Mouse (Mus musculus) hindbrain, embryonic 11.5 days (tissue): ENCODE results near the gene Fam171b. TPM values are rescaled to one million over a fixed set of nuclear protein-coding genes. Genes with fewer than 3 reads are reported as not detected.
A peak's percentile ranks its signal among the peaks of the same experiment; 100 is the strongest.

Experiments
- ATAC-seq: fragments of 200-750 bp; cut with Nextera tagmentation; 2 replicates; pipeline ENCODE4 v1.8.0; 2017; ENCODE audit warnings: mild to moderate bottlenecking, moderate TSS enrichment, moderate library complexity; ENCODE audit not compliant: low FRiP score
- DNase-seq: peaks from one replicate; pipeline ENCODE4 v3.0.0-alpha.2; 2015; ENCODE audit warnings: low spot score
- H3K27ac ChIP-seq: fragments of 300-500 bp; sonication (generic); 2 replicates; pipeline ENCODE4 v1.5.1; 2014; ENCODE audit warnings: mild to moderate bottlenecking, low read depth, low read length
- H3K27me3 ChIP-seq: fragments of 300-500 bp; sonication (generic); 2 replicates; pipeline ENCODE4 v1.6.1; 2014; ENCODE audit warnings: mild to moderate bottlenecking, low read length, moderate library complexity, mixed read lengths; ENCODE audit not compliant: control insufficient read depth, insufficient read depth
- H3K36me3 ChIP-seq: fragments of 300-500 bp; sonication (generic); 2 replicates; pipeline ENCODE4 v1.6.1; 2014; ENCODE audit warnings: mild to moderate bottlenecking, low read length, moderate library complexity, mixed read lengths; ENCODE audit not compliant: control insufficient read depth, insufficient read depth
- H3K4me1 ChIP-seq: fragments of 300-500 bp; sonication (generic); replicated peaks from 2 replicates; pipeline ENCODE4 v1.6.1; 2014; ENCODE audit warnings: low read length, mixed read lengths; ENCODE audit not compliant: control insufficient read depth, insufficient read depth
- H3K4me2 ChIP-seq: fragments of 300-500 bp; sonication (generic); replicated peaks from 2 replicates; pipeline ENCODE4 v1.6.1; 2014; ENCODE audit warnings: mild to moderate bottlenecking, low read depth, low read length
- H3K4me3 ChIP-seq: fragments of 300-500 bp; sonication (generic); 2 replicates; pipeline ENCODE4 v1.5.1; 2014; ENCODE audit warnings: low read depth, low read length
- H3K9ac ChIP-seq: fragments of 300-500 bp; sonication (generic); 2 replicates; pipeline ENCODE4 v1.6.1; 2014; ENCODE audit warnings: low read depth, low read length
- H3K9me3 ChIP-seq: fragments of 300-500 bp; sonication (generic); 2 replicates; pipeline ENCODE4 v1.6.1; 2016; ENCODE audit warnings: low read length; ENCODE audit not compliant: control insufficient read depth
- WGBS: fragments of 180-500 bp; shearing (Covaris S2); extraction: QIAGEN DNeasy Blood & Tissue Kit; methylation state at CpG from one replicate; pipeline ENCODE4 v1.1.7; 2014; 5-methylcytosine and 5-hydroxymethylcytosine counted together
- polyA plus RNA-seq: library from polyadenylated mRNA; unstranded; fragments of >200 nt; fragmentation: Nextera tagmentation; extraction: Ambion mirVana; gene quantifications from 2 replicates; pipeline ENCODE4 v1.2.1, GENCODE M21; 2014

Fam171b gene
- 42.7 and 48.6 TPM in 2 replicates for polyA plus RNA-seq

- Histone ChIP-seq H3K9ac (peak within 1 kb of the TSS; percentile 96), H3K4me3 (peak within 1 kb of the TSS; percentile 74), H3K4me2 (peak within 1 kb of the TSS; percentile 69), H3K27ac (peak within 1 kb of the TSS; percentile 88), H3K4me1 (no peaks in the 10 kb centered on the region), H3K9me3 (no peaks in the 10 kb centered on the region), H3K27me3 (no peaks in the 10 kb centered on the region), H3K36me3 (no peaks in the 10 kb centered on the region)
- peak; percentile 96 for ATAC-seq
- under 1% methylated on average over 51 of the region's 63 CpGs for WGBS
- DNase-seq: peak; percentile 87
Observed at GRCm38 (mm10) chr2:83812483-83813272, at the start of gene Fam171b. Fam171b (plus strand) TSS chr2:83812636.

- H3K4me3 ChIP-seq: no peak overlapping the region
- no peaks in the 10 kb centered on the region for H3K36me3 ChIP-seq
- H3K4me1 ChIP-seq: no peaks in the 10 kb centered on the region
- ATAC-seq: no peak
- no peaks in the 10 kb centered on the region for H3K27me3 ChIP-seq
- 74% methylated on average over 6 of the region's 6 CpGs for WGBS
- H3K4me2 ChIP-seq: no peak overlapping the region
- H3K9me3 ChIP-seq: no peaks in the 10 kb centered on the region
- no peak overlapping the region for H3K9ac ChIP-seq
- DNase-seq: no peak
- H3K27ac ChIP-seq: no peak overlapping the region
Observed at GRCm38 (mm10) chr2:83766058-83766457, 46.4 kb upstream of the Fam171b start.

- WGBS: 87% methylated on average over 1 of the region's 1 CpGs
- DNase-seq (no peak), ATAC-seq (no peak)
- H3K4me3 ChIP-seq: no peak overlapping the region
- no peak overlapping the region for H3K4me2 ChIP-seq
- H3K36me3 ChIP-seq: no peaks in the 10 kb centered on the region
- no peaks in the 10 kb centered on the region for H3K27me3 ChIP-seq
- H3K9ac ChIP-seq: no peak overlapping the region
- H3K9me3 ChIP-seq: no peaks in the 10 kb centered on the region
- no peaks in the 10 kb centered on the region for H3K4me1 ChIP-seq
- no peak overlapping the region for H3K27ac ChIP-seq
Observed at GRCm38 (mm10) chr2:83766878-83767277, 45.6 kb upstream of the Fam171b start.

GRCm38 (mm10) chr2:83768311-83769047 is 44.0 kb upstream of the Fam171b start:
- Histone ChIP-seq H3K4me1 (no peaks in the 10 kb centered on the region), H3K4me3 (no peak overlapping the region), H3K4me2 (no peak overlapping the region), H3K9ac (no peak overlapping the region), H3K36me3 (no peaks in the 10 kb centered on the region), H3K9me3 (no peaks in the 10 kb centered on the region), H3K27me3 (no peaks in the 10 kb centered on the region), H3K27ac (no peak overlapping the region)
- 88% methylated on average over 4 of the region's 4 CpGs for WGBS
- DNase-seq (no peak), ATAC-seq (no peak)

GRCm38 (mm10) chr2:83771155-83771812 is 41.2 kb upstream of the Fam171b start:
- Histone ChIP-seq H3K27me3 (no peaks in the 10 kb centered on the region), H3K36me3 (no peaks in the 10 kb centered on the region), H3K4me2 (no peak overlapping the region), H3K27ac (no peak overlapping the region), H3K4me1 (no peaks in the 10 kb centered on the region), H3K9me3 (no peaks in the 10 kb centered on the region), H3K9ac (no peak overlapping the region), H3K4me3 (no peak overlapping the region)
- 61% methylated on average over 7 of the region's 7 CpGs for WGBS
- ATAC-seq: no peak; the same call in 1 of the 2 replicates
- peak; percentile 66 for DNase-seq

GRCm38 (mm10) chr2:83791330-83792073 is 20.9 kb upstream of the Fam171b start:
- H3K4me3 ChIP-seq: no peak overlapping the region
- no peaks in the 10 kb centered on the region for H3K36me3 ChIP-seq
- ATAC-seq: peak; percentile 74
- no peak overlapping the region for H3K9ac ChIP-seq
- H3K27me3 ChIP-seq: no peaks in the 10 kb centered on the region
- H3K4me1 ChIP-seq: no peaks in the 10 kb centered on the region
- no peak overlapping the region for H3K27ac ChIP-seq
- whole genome bisulfite sequencing: 78% methylated on average over 20 of the region's 20 CpGs
- H3K9me3 ChIP-seq: no peaks in the 10 kb centered on the region
- H3K4me2 ChIP-seq: no peak overlapping the region
- no peak for DNase-seq

GRCm38 (mm10) chr2:83792102-83792501 is 20.3 kb upstream of the Fam171b start:
- Histone ChIP-seq H3K27me3 (no peaks in the 10 kb centered on the region), H3K9me3 (no peaks in the 10 kb centered on the region), H3K36me3 (no peaks in the 10 kb centered on the region), H3K4me3 (no peak overlapping the region), H3K4me1 (no peaks in the 10 kb centered on the region), H3K4me2 (no peak overlapping the region), H3K9ac (no peak overlapping the region), H3K27ac (no peak overlapping the region)
- 82% methylated on average over 4 of the region's 4 CpGs for WGBS
- ATAC-seq: peak; percentile 22; the same call in 1 of the 2 replicates
- DNase-seq: no peak

GRCm38 (mm10) chr2:83795766-83796165 is 16.7 kb upstream of the Fam171b start:
- no peaks in the 10 kb centered on the region for H3K9me3 ChIP-seq
- no peak overlapping the region for H3K27ac ChIP-seq
- no peak overlapping the region for H3K4me2 ChIP-seq
- no peak overlapping the region for H3K9ac ChIP-seq
- H3K4me1 ChIP-seq: no peaks in the 10 kb centered on the region
- no peak overlapping the region for H3K4me3 ChIP-seq
- no peak for ATAC-seq
- 87% methylated on average over 4 of the region's 4 CpGs for WGBS
- DNase-seq: no peak
- no peaks in the 10 kb centered on the region for H3K27me3 ChIP-seq
- no peaks in the 10 kb centered on the region for H3K36me3 ChIP-seq
